Mouse (Mus musculus) MEL (cell line): ENCODE measurements at regions not wholly inside any gene's neighbourhood (a gene's known extent, or its start where the extent isn't known, plus 50 kb on each side); places are given as distances from the start of the nearest gene placed in this dataset.

Experiments used
- DNase-seq: peaks from one replicate; pipeline ENCODE4 v3.0.0; 2011; ENCODE audit warnings: low read depth, low spot score
- H3K27ac ChIP-seq: 2 replicates; pipeline ENCODE4 v1.5.1; 2012; ENCODE audit warnings: low read depth, mild to moderate bottlenecking, control low read depth, low read length, moderate library complexity; ENCODE audit not compliant: control insufficient read depth
- H3K27me3 ChIP-seq, 2 experiments: fragments of 150-350 bp in 1 of 2; sonication (generic) in 1 of 2; 2 replicates each; pipeline ENCODE4 v1.6.1; 2012; ENCODE audit warnings: low read length in 2 of 2, mild to moderate bottlenecking in 2 of 2, improper control_type of control experiment in 1 of 2, moderate library complexity in 1 of 2; ENCODE audit not compliant: insufficient read depth in 2 of 2, control insufficient read depth in 1 of 2
- H3K36me3 ChIP-seq, 2 experiments: 2 replicates each; pipeline ENCODE4 v1.6.1; 2012 to 2014; ENCODE audit warnings: low read length in 2 of 2, improper control_type of control experiment in 1 of 2, inconsistent platforms in 1 of 2, mild to moderate bottlenecking in 1 of 2; ENCODE audit not compliant: insufficient read depth in 2 of 2, control insufficient read depth in 1 of 2
- H3K4me1 ChIP-seq, 2 experiments: fragments of 150-350 bp in 1 of 2; sonication (generic) in 1 of 2; 2 replicates each; pipeline ENCODE4 v1.6.1; 2012; ENCODE audit warnings: low read length in 2 of 2, improper control_type of control experiment in 1 of 2, mild to moderate bottlenecking in 1 of 2; ENCODE audit not compliant: insufficient read depth in 2 of 2, control insufficient read depth in 1 of 2
- H3K4me3 ChIP-seq, 2 experiments: fragments of 150-350 bp in 1 of 2; sonication (generic) in 1 of 2; 2 replicates each; pipeline ENCODE4 v1.5.1; 2012; ENCODE audit warnings: low read depth in 2 of 2, low read length in 2 of 2, mild to moderate bottlenecking in 2 of 2, moderate library complexity in 2 of 2, control low read depth in 1 of 2, improper control_type of control experiment in 1 of 2; ENCODE audit not compliant: control insufficient read depth in 1 of 2, insufficient read depth in 1 of 2
- H3K79me2 ChIP-seq: 2 replicates; pipeline ENCODE4 v1.6.1; 2012; ENCODE audit warnings: mild to moderate bottlenecking, low read length, moderate library complexity; ENCODE audit not compliant: control insufficient read depth, poor library complexity, insufficient read depth
- H3K9ac ChIP-seq: 2 replicates; pipeline ENCODE4 v1.6.1; 2012; ENCODE audit warnings: low read depth, mild to moderate bottlenecking, control low read depth, low read length, moderate library complexity; ENCODE audit not compliant: control insufficient read depth, poor library complexity, severe bottlenecking
- H3K9me3 ChIP-seq: fragments of 150-350 bp; sonication (generic); replicated peaks from 2 replicates; pipeline ENCODE4 v1.6.1; 2012; ENCODE audit warnings: mild to moderate bottlenecking, low read length, improper control_type of control experiment, moderate library complexity; ENCODE audit not compliant: insufficient read depth
- CHD2 ChIP-seq: IDR thresholded peaks from 2 replicates; pipeline ENCODE4 v1.6.1; 2011; ENCODE audit warnings: low read length, improper control_type of control experiment
- CTCF ChIP-seq, 3 experiments: IDR thresholded peaks in 2 of 3; conservative IDR thresholded peaks in 1 of 3; 2 replicates each; pipeline ENCODE4 v1.5.1; 2011 to 2012; ENCODE audit warnings: low read length in 3 of 3, low read depth in 2 of 3, mild to moderate bottlenecking in 2 of 3, improper control_type of control experiment in 1 of 3, inconsistent platforms in 1 of 3, mixed read lengths in 1 of 3, moderate library complexity in 1 of 3; ENCODE audit not compliant: control insufficient read depth in 1 of 3, insufficient read depth in 1 of 3, poor library complexity in 1 of 3, severe bottlenecking in 1 of 3
- ELF1 ChIP-seq: IDR thresholded peaks from 2 replicates; pipeline ENCODE4 v1.6.1; 2014; ENCODE audit warnings: low read depth, mild to moderate bottlenecking, inconsistent platforms, low read length, improper control_type of control experiment, moderate library complexity
- ETS1 ChIP-seq: IDR thresholded peaks from 2 replicates; pipeline ENCODE4 v1.6.1; 2012; ENCODE audit warnings: low read depth, mild to moderate bottlenecking, inconsistent platforms, low read length, improper control_type of control experiment, moderate library complexity
- GATA1 ChIP-seq: IDR thresholded peaks from 2 replicates; pipeline ENCODE4 v1.6.1; 2011; ENCODE audit warnings: low read depth, low read length, improper control_type of control experiment
- JUND ChIP-seq: IDR thresholded peaks from 2 replicates; pipeline ENCODE4 v1.6.1; 2011; ENCODE audit warnings: low read depth, mild to moderate bottlenecking, improper control_type of control experiment, low read length
- MAX ChIP-seq: IDR thresholded peaks from 2 replicates; pipeline ENCODE4 v1.6.1; 2011; ENCODE audit warnings: low read length, improper control_type of control experiment
- MEF2A ChIP-seq: IDR thresholded peaks from 2 replicates; pipeline ENCODE4 v1.6.1; 2014; ENCODE audit warnings: low read depth, mild to moderate bottlenecking, inconsistent platforms, low read length, improper control_type of control experiment; ENCODE audit not compliant: poor library complexity, insufficient replicate concordance, severe bottlenecking; ENCODE audit errors: extremely low read depth
- NELFE ChIP-seq: IDR thresholded peaks from 2 replicates; pipeline ENCODE4 v1.6.1; 2011; ENCODE audit warnings: low read depth, low read length, improper control_type of control experiment
- NRF1 ChIP-seq: IDR thresholded peaks from 2 replicates; pipeline ENCODE4 v1.6.1; 2014; ENCODE audit warnings: low read depth, mild to moderate bottlenecking, inconsistent platforms, low read length, improper control_type of control experiment, moderate library complexity; ENCODE audit not compliant: poor library complexity, insufficient read depth, severe bottlenecking
- POLR2AphosphoS2 ChIP-seq: IDR thresholded peaks from 2 replicates; pipeline ENCODE4 v1.6.1; 2011; ENCODE audit warnings: low read length, improper control_type of control experiment
- TAL1 ChIP-seq: IDR thresholded peaks from 2 replicates; pipeline ENCODE4 v1.6.1; 2012; ENCODE audit warnings: mild to moderate bottlenecking, inconsistent platforms, low read length, moderate library complexity, mixed read lengths
- TCF12 ChIP-seq: IDR thresholded peaks from 2 replicates; pipeline ENCODE4 v1.6.1; 2014; ENCODE audit warnings: low read depth, mild to moderate bottlenecking, inconsistent platforms, low read length, improper control_type of control experiment, moderate library complexity
- UBTF ChIP-seq: IDR thresholded peaks from 2 replicates; pipeline ENCODE4 v1.6.1; 2012; ENCODE audit warnings: low read depth, mild to moderate bottlenecking, inconsistent platforms, low read length, improper control_type of control experiment, moderate library complexity, borderline replicate concordance; ENCODE audit not compliant: insufficient read depth
- USF1 ChIP-seq: IDR thresholded peaks from 2 replicates; pipeline ENCODE4 v1.6.1; 2014; ENCODE audit warnings: low read depth, mild to moderate bottlenecking, inconsistent platforms, low read length, improper control_type of control experiment, moderate library complexity
- ZC3H11A ChIP-seq: IDR thresholded peaks from 2 replicates; pipeline ENCODE4 v1.6.1; 2012; ENCODE audit warnings: low read depth, mild to moderate bottlenecking, inconsistent platforms, low read length, improper control_type of control experiment
- ZNF384 ChIP-seq: IDR thresholded peaks from 2 replicates; pipeline ENCODE4 v1.6.1; 2012; ENCODE audit warnings: low read depth, mild to moderate bottlenecking, inconsistent platforms, low read length, improper control_type of control experiment

- Histone ChIP-seq H3K27me3 (no peaks in the 10 kb centered on the region), H3K36me3 (no peaks in the 10 kb centered on the region), H3K9ac (no peak overlapping the region), H3K4me3 (no peak overlapping the region), H3K4me1 (no peaks in the 10 kb centered on the region), H3K79me2 (no peaks in the 10 kb centered on the region), H3K9me3 (no peaks in the 10 kb centered on the region), H3K27ac (no peak overlapping the region)
- no peak for DNase-seq
- no peak for TF ChIP-seq POLR2AphosphoS2
- no peak for TF ChIP-seq TCF12
- no peak for TF ChIP-seq JUND
- no peak for TF ChIP-seq ZC3H11A
- TF ChIP-seq TAL1, result no peak
- no peak for TF ChIP-seq ELF1
- TF ChIP-seq USF1, result no peak
- TF ChIP-seq ZNF384, result no peak
- TF ChIP-seq MEF2A, result no peak
- TF ChIP-seq GATA1, result no peak
- TF ChIP-seq CHD2, result no peak
- TF ChIP-seq UBTF, result no peak
- no peak for TF ChIP-seq MAX
- no peak for TF ChIP-seq NELFE
Measured at GRCm38 (mm10) chr12:6087071-6087470, 711.6 kb upstream of the Klhl29 start.

- no peaks in the 10 kb centered on the region for H3K9me3 ChIP-seq
- H3K27ac ChIP-seq, result no peak overlapping the region
- DNase-seq, result no peak
- H3K4me1 ChIP-seq, result no peaks in the 10 kb centered on the region
- no peaks in the 10 kb centered on the region for H3K36me3 ChIP-seq
- H3K4me3 ChIP-seq, result no peak overlapping the region
- no peaks in the 10 kb centered on the region for H3K79me2 ChIP-seq
- no peaks in the 10 kb centered on the region for H3K27me3 ChIP-seq
- TF ChIP-seq CTCF (IDR thresholded peaks at IDR 0.05 in 2 of 3, conservative IDR thresholded peaks at IDR 0.05 in 1 of 3; ENCODE audit: control insufficient read depth in 1 of 3, insufficient read depth in 1 of 3, low read depth in 2 of 3, low read length in 3 of 3, poor library complexity in 1 of 3, severe bottlenecking in 1 of 3) (no peak), GATA1 (no peak), NRF1 (no peak), ETS1 (no peak)
- H3K9ac ChIP-seq, result no peak overlapping the region
Measured at GRCm38 (mm10) chr12:6046866-6047689, 671.6 kb upstream of the Klhl29 start.
